Mouse (Mus musculus) MEL (cell line): ENCODE measurements around the gene Emd. TPM values are rescaled to one million over a fixed set of nuclear protein-coding genes. Genes with fewer than 3 reads are reported as not detected.

Source experiments
- DNase-seq: peaks from one replicate; pipeline ENCODE4 v3.0.0; 2011; ENCODE audit warnings: low read depth, low spot score
- H3K27ac ChIP-seq: 2 replicates; pipeline ENCODE4 v1.5.1; 2012; ENCODE audit warnings: low read depth, mild to moderate bottlenecking, control low read depth, low read length, moderate library complexity; ENCODE audit not compliant: control insufficient read depth
- H3K27me3 ChIP-seq, 2 experiments: fragments of 150-350 bp in 1 of 2; sonication (generic) in 1 of 2; 2 replicates each; pipeline ENCODE4 v1.6.1; 2012; ENCODE audit warnings: low read length in 2 of 2, mild to moderate bottlenecking in 2 of 2, improper control_type of control experiment in 1 of 2, moderate library complexity in 1 of 2; ENCODE audit not compliant: insufficient read depth in 2 of 2, control insufficient read depth in 1 of 2
- H3K36me3 ChIP-seq, 2 experiments: 2 replicates each; pipeline ENCODE4 v1.6.1; 2012 to 2014; ENCODE audit warnings: low read length in 2 of 2, improper control_type of control experiment in 1 of 2, inconsistent platforms in 1 of 2, mild to moderate bottlenecking in 1 of 2; ENCODE audit not compliant: insufficient read depth in 2 of 2, control insufficient read depth in 1 of 2
- H3K4me1 ChIP-seq, 2 experiments: fragments of 150-350 bp in 1 of 2; sonication (generic) in 1 of 2; 2 replicates each; pipeline ENCODE4 v1.6.1; 2012; ENCODE audit warnings: low read length in 2 of 2, improper control_type of control experiment in 1 of 2, mild to moderate bottlenecking in 1 of 2; ENCODE audit not compliant: insufficient read depth in 2 of 2, control insufficient read depth in 1 of 2
- H3K4me3 ChIP-seq, 2 experiments: fragments of 150-350 bp in 1 of 2; sonication (generic) in 1 of 2; 2 replicates each; pipeline ENCODE4 v1.5.1; 2012; ENCODE audit warnings: low read depth in 2 of 2, low read length in 2 of 2, mild to moderate bottlenecking in 2 of 2, moderate library complexity in 2 of 2, control low read depth in 1 of 2, improper control_type of control experiment in 1 of 2; ENCODE audit not compliant: control insufficient read depth in 1 of 2, insufficient read depth in 1 of 2
- H3K79me2 ChIP-seq: 2 replicates; pipeline ENCODE4 v1.6.1; 2012; ENCODE audit warnings: mild to moderate bottlenecking, low read length, moderate library complexity; ENCODE audit not compliant: control insufficient read depth, poor library complexity, insufficient read depth
- H3K9ac ChIP-seq: 2 replicates; pipeline ENCODE4 v1.6.1; 2012; ENCODE audit warnings: low read depth, mild to moderate bottlenecking, control low read depth, low read length, moderate library complexity; ENCODE audit not compliant: control insufficient read depth, poor library complexity, severe bottlenecking
- H3K9me3 ChIP-seq: fragments of 150-350 bp; sonication (generic); replicated peaks from 2 replicates; pipeline ENCODE4 v1.6.1; 2012; ENCODE audit warnings: mild to moderate bottlenecking, low read length, improper control_type of control experiment, moderate library complexity; ENCODE audit not compliant: insufficient read depth
- CHD2 ChIP-seq: IDR thresholded peaks from 2 replicates; pipeline ENCODE4 v1.6.1; 2011; ENCODE audit warnings: low read length, improper control_type of control experiment
- CTCF ChIP-seq, 3 experiments: IDR thresholded peaks in 2 of 3; conservative IDR thresholded peaks in 1 of 3; 2 replicates each; pipeline ENCODE4 v1.5.1; 2011 to 2012; ENCODE audit warnings: low read length in 3 of 3, low read depth in 2 of 3, mild to moderate bottlenecking in 2 of 3, improper control_type of control experiment in 1 of 3, inconsistent platforms in 1 of 3, mixed read lengths in 1 of 3, moderate library complexity in 1 of 3; ENCODE audit not compliant: control insufficient read depth in 1 of 3, insufficient read depth in 1 of 3, poor library complexity in 1 of 3, severe bottlenecking in 1 of 3
- E2F4 ChIP-seq: IDR thresholded peaks from 2 replicates; pipeline ENCODE4 v1.6.1; 2011; ENCODE audit warnings: low read depth, low read length, improper control_type of control experiment, borderline replicate concordance
- ELF1 ChIP-seq: IDR thresholded peaks from 2 replicates; pipeline ENCODE4 v1.6.1; 2014; ENCODE audit warnings: low read depth, mild to moderate bottlenecking, inconsistent platforms, low read length, improper control_type of control experiment, moderate library complexity
- EP300 ChIP-seq, 2 experiments: IDR thresholded peaks; 2 replicates each; pipeline ENCODE4 v1.6.1; 2011; ENCODE audit warnings: improper control_type of control experiment in 2 of 2, low read length in 2 of 2, low read depth in 1 of 2, mild to moderate bottlenecking in 1 of 2
- ETS1 ChIP-seq: IDR thresholded peaks from 2 replicates; pipeline ENCODE4 v1.6.1; 2012; ENCODE audit warnings: low read depth, mild to moderate bottlenecking, inconsistent platforms, low read length, improper control_type of control experiment, moderate library complexity
- GABPA ChIP-seq: IDR thresholded peaks from 2 replicates; pipeline ENCODE4 v1.6.1; 2012; ENCODE audit warnings: low read depth, mild to moderate bottlenecking, inconsistent platforms, low read length, improper control_type of control experiment, moderate library complexity
- GATA1 ChIP-seq: IDR thresholded peaks from 2 replicates; pipeline ENCODE4 v1.6.1; 2011; ENCODE audit warnings: low read depth, low read length, improper control_type of control experiment
- HCFC1 ChIP-seq: IDR thresholded peaks from 2 replicates; pipeline ENCODE4 v1.6.1; 2012; ENCODE audit warnings: low read depth, mild to moderate bottlenecking, inconsistent platforms, low read length, improper control_type of control experiment, moderate library complexity
- JUND ChIP-seq: IDR thresholded peaks from 2 replicates; pipeline ENCODE4 v1.6.1; 2011; ENCODE audit warnings: low read depth, mild to moderate bottlenecking, improper control_type of control experiment, low read length
- MAFK ChIP-seq: IDR thresholded peaks from 2 replicates; pipeline ENCODE4 v1.6.1; 2011; ENCODE audit warnings: low read depth, mild to moderate bottlenecking, low read length, improper control_type of control experiment, borderline replicate concordance
- MAZ ChIP-seq: IDR thresholded peaks from 2 replicates; pipeline ENCODE4 v1.6.1; 2012; ENCODE audit warnings: low read depth, mild to moderate bottlenecking, inconsistent platforms, low read length, improper control_type of control experiment
- MXI1 ChIP-seq: IDR thresholded peaks from 2 replicates; pipeline ENCODE4 v1.6.1; 2011; ENCODE audit warnings: mild to moderate bottlenecking, low read depth, low read length, improper control_type of control experiment
- MYB ChIP-seq: IDR thresholded peaks from 2 replicates; pipeline ENCODE4 v1.6.1; 2011; ENCODE audit warnings: mild to moderate bottlenecking, low read depth, low read length, improper control_type of control experiment
- MYC ChIP-seq: IDR thresholded peaks from 2 replicates; pipeline ENCODE4 v1.6.1; 2011; ENCODE audit warnings: low read depth, mild to moderate bottlenecking, low read length, improper control_type of control experiment, moderate library complexity
- SIN3A ChIP-seq: IDR thresholded peaks from 2 replicates; pipeline ENCODE4 v1.6.1; 2012; ENCODE audit warnings: low read length, improper control_type of control experiment, inconsistent platforms
- TAL1 ChIP-seq: IDR thresholded peaks from 2 replicates; pipeline ENCODE4 v1.6.1; 2012; ENCODE audit warnings: mild to moderate bottlenecking, inconsistent platforms, low read length, moderate library complexity, mixed read lengths
- TBP ChIP-seq: IDR thresholded peaks from 2 replicates; pipeline ENCODE4 v1.8.0; 2011; ENCODE audit warnings: low read depth, low read length, improper control_type of control experiment
- TCF12 ChIP-seq: IDR thresholded peaks from 2 replicates; pipeline ENCODE4 v1.6.1; 2014; ENCODE audit warnings: low read depth, mild to moderate bottlenecking, inconsistent platforms, low read length, improper control_type of control experiment, moderate library complexity
- ZC3H11A ChIP-seq: IDR thresholded peaks from 2 replicates; pipeline ENCODE4 v1.6.1; 2012; ENCODE audit warnings: low read depth, mild to moderate bottlenecking, inconsistent platforms, low read length, improper control_type of control experiment
- ZKSCAN1 ChIP-seq: IDR thresholded peaks from 2 replicates; pipeline ENCODE4 v1.6.1; 2012; ENCODE audit warnings: low read depth, mild to moderate bottlenecking, inconsistent platforms, low read length, improper control_type of control experiment, moderate library complexity
- ZNF384 ChIP-seq: IDR thresholded peaks from 2 replicates; pipeline ENCODE4 v1.6.1; 2012; ENCODE audit warnings: low read depth, mild to moderate bottlenecking, inconsistent platforms, low read length, improper control_type of control experiment
- polyA plus RNA-seq, 2 experiments: library from polyadenylated mRNA; stranded (reverse) in 1 of 2; unstranded in 1 of 2; fragments of >175 nt in 1 of 2; fragments of >200 nt in 1 of 2; gene quantifications; 2 replicates each; pipeline versions ENCODE4 v1.2.1 to v1.2.4; 2012; ENCODE audit warnings: low replicate concordance in 2 of 2, low read depth in 1 of 2; ENCODE audit not compliant: insufficient read length in 2 of 2, insufficient read depth in 1 of 2, missing spikeins in 1 of 2
- total RNA-seq: library from RNA; depleted of rRNA; stranded (reverse); fragments of 300-350 nt; gene quantifications from 2 replicates; pipeline ENCODE4 v1.2.3, GENCODE M21; 2012

The Emd gene
- total and polyA plus RNA-seq, 3 experiments: 55.5 to 157 (median 130) TPM

DNA sequence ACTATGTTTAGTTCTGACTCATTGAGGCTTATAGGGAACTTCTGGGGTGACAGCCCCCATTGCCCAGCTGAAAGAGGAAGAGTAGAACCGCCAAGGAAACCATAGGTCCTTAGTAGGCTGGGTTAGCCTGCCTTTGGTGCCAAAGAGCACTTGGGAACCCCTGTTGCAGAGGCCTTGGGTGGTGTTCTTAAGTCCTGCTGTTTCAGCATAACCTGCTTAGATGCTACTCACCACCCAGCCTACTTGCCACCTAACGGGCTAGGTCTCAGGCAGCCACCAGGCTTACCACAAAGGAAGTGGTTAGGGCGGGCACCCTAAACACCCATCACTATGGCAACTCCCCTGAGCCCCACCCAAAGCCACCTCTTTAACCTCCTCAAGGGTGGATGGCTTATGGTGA lies 10.7 kb upstream of the Emd start (continued):
- TF ChIP-seq MAFK (0 out of 2 replicates have a peak, but pooled peaks have one; percentile 36), TAL1 (no peak), E2F4 (no peak), JUND (no peak), CHD2 (no peak), SIN3A (peak; percentile 77), HCFC1 (no peak; the same call in 1 of the 2 replicates), GABPA (no peak), MAZ (0 out of 2 replicates have a peak, but pooled peaks have one; percentile 56), CTCF (IDR thresholded peaks at IDR 0.05 in 2 of 3, conservative IDR thresholded peaks at IDR 0.05 in 1 of 3; ENCODE audit: control insufficient read depth in 1 of 3, insufficient read depth in 1 of 3, low read depth in 2 of 3, low read length in 3 of 3, poor library complexity in 1 of 3, severe bottlenecking in 1 of 3) (no peak), TCF12 (no peak), ZNF384 (no peak)

DNA sequence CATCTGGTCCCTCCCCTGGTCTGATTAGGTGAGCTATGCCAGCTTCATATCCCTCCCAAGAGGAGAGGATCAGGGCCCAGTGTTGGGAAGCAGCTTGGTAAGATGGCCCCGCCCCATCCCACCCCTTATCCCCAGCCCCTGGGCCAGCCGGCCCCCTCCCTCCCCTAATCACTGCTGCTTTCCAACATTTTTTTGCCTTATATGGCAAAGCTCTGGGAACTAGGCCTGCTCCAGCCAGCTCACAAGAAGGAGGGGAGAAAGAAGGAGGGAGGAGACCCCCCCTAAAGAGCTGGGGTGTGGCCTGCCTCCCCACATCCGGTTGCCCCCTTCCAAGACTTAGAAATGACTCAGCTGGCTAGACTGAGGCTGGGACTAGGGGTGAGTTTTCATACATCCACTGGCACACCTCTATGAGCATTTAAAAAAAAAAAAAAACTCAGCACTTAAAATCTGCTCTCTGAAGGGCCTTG lies 9.8 kb upstream of the Emd start:
- TF ChIP-seq ETS1: 0 out of 2 replicates have a peak, but pooled peaks have one; percentile 22
- no peak; the same call in 1 of the 2 replicates for TF ChIP-seq MXI1
- no peak for TF ChIP-seq TBP
- TF ChIP-seq CHD2: no peak
- TF ChIP-seq TCF12: no peak
- peak; percentile 54 for TF ChIP-seq ZNF384
- peak in 1 of 2 experiments; percentile 40; a peak in 2 of 4 replicates for TF ChIP-seq EP300 (IDR thresholded peaks at IDR 0.05; ENCODE audit: low read depth in 1 of 2, low read length in 2 of 2)
- peak; percentile 62 for DNase-seq
- H3K4me1 ChIP-seq: peaks cover 0 to 14% of the 10 kb centered on the region in 2 experiments; a peak in 2 of 4 replicates
- H3K27me3 ChIP-seq: no peaks in the 10 kb centered on the region
- no peaks in the 10 kb centered on the region for H3K9me3 ChIP-seq
- peak overlapping the region; percentile 64 for H3K9ac ChIP-seq
- H3K36me3 ChIP-seq: peaks cover 0 to 12% of the 10 kb centered on the region in 2 experiments; a peak in 3 of 4 replicates
- H3K4me3 ChIP-seq: peak overlapping the region; percentile 52 to 71
- peak overlapping the region; percentile 97 for H3K27ac ChIP-seq
- peaks cover 18% of the 10 kb centered on the region for H3K79me2 ChIP-seq

DNA sequence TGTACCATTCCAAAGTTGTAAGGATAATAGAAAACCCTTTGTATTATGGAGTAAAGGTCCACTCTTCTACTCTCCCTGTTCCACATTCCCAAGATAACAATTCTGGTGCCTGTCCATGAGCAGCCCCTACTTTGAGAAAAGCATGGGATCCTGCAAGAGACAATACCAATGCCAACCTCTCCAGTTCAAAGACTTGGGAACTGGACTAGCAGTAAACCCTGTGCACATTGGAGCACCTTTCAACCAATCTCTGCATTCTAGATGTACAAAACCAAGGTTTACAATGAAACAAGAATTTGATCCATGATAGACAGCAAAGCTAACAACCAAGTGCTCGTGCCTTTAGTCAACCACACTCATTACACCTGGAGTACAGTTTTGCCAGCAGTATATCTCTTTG lies 9.4 kb upstream of the Emd start:
- peak; percentile 27 for DNase-seq
- peaks cover 0 to 17% of the 10 kb centered on the region in 2 experiments; a peak in 2 of 4 replicates for H3K4me1 ChIP-seq
- TF ChIP-seq MAZ (no peak), ELF1 (no peak), MYC (no peak), EP300 (IDR thresholded peaks at IDR 0.05; ENCODE audit: low read depth in 1 of 2, low read length in 2 of 2) (no peak), HCFC1 (no peak), GATA1 (no peak), ZC3H11A (no peak), MYB (no peak), ETS1 (no peak), JUND (no peak), ZKSCAN1 (no peak)
- no peaks in the 10 kb centered on the region for H3K27me3 ChIP-seq
- peaks cover 18% of the 10 kb centered on the region for H3K79me2 ChIP-seq
- peak overlapping the region; percentile 52 to 71 for H3K4me3 ChIP-seq
- peaks cover 0 to 12% of the 10 kb centered on the region in 2 experiments; a peak in 3 of 4 replicates for H3K36me3 ChIP-seq
- no peaks in the 10 kb centered on the region for H3K9me3 ChIP-seq
- H3K27ac ChIP-seq: peak overlapping the region; percentile 74
- peak overlapping the region; percentile 64 for H3K9ac ChIP-seq
